Mouse (Mus musculus): ENCODE data around the gene Cript.
A peak's percentile ranks its signal among the peaks of the same experiment; 100 is the strongest.

Gene Cript

DNA sequence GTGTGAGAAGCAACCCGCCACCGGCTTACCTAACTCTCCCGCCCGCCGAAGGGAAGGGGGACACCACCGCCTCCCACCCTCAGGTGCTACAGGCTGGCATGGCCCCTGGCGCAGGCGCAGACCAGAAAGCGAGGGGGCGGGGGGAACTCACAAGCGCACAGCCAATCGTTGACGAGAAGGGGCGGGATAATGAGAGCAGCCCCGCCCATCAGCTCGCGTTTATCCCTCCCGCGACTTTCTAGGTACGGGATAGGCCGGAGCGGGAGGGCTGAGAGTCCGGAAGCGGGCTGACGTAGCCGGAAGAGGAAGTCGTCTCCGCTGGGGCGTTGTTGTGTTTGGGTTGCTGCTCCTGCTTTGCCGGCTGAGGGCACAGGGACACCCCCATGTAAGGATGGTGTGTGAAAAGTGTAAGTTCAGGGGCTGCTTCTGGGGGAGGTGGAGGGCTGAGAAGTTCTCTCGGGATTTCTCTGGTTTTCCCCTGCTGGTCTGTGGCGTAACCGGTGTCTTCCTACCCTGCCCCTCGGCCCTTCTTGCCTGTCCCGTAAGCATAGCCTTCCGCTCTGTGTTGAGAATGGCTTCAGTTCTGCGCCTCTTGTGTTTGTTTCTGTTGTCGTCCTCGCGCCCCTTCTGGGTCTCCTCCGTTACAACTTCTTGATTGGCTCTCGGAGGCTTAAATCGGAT is at the start of gene Cript, which contains the start of gene Pigf:
Gene Cript (plus strand): TSS at position 282 of the 681 bp plus-strand sequence.
Gene Pigf (minus strand): TSS at position 138 of the 681 bp plus-strand sequence.
- peak; percentile 95 to 98 for DNase-seq (ENCODE audit: low spot score in 2 of 2)

GRCm38 (mm10) chr17:86976387-86976786 is 49.0 kb upstream of the Cript start:
- no peak for DNase-seq (ENCODE audit: low spot score in 2 of 2)

DNA sequence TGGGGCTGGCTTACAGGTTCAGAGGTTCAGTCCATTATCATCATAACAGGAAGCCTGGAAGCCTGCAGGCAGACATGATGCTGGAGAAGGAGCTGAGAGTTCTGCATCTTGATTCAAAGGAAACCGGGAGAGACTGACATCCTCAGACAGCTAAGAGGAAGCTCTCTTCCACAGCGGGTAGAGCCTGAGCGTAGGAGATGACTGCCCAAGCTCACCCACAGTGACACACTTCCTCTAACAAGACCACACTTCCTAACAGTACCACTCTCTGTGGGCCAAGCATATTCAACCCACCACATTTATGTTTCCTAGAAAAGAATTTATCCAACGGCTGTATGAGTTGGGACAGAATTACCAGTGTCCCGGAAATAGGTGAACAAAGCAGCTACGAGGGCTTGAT is 46.9 kb upstream of the Cript start:
- no peak for DNase-seq (ENCODE audit: low spot score in 2 of 2)

DNA sequence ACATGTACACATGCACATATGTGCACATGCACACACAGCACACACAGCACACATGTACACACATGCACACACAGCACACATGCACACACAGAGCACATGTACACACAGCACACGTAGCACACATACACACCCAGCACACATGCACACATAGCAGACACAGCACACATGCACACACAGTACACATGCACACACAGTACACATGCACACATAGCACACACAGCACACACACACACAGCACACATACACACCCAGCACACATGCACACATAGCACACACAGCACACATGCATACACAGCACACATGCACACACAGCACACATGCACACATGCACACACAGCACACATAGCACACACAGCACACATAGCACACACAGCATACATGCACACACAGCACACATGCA is 44.1 kb upstream of the Cript start:
- DNase-seq (ENCODE audit: low spot score in 2 of 2) = no peak

DNA sequence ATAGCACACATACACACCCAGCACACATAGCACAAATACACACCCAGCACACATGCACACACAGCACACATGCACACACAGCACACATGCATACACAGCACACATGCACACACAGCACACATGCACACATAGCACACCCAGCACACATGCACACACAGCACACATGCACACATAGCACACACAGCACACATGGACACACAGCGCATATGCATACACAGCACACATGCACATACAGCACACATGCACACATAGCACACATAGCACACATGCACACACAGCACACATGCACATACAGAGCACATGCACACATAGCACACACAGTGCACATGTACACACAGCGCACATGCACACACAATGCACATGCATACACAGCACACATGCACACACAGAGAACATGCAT is 43.6 kb upstream of the Cript start:
- no peak for DNase-seq (ENCODE audit: low spot score in 2 of 2)

- no peak for DNase-seq (ENCODE audit: low spot score in 2 of 2)
Observed at GRCm38 (mm10) chr17:86982497-86982896, 42.9 kb upstream of the Cript start.

DNA sequence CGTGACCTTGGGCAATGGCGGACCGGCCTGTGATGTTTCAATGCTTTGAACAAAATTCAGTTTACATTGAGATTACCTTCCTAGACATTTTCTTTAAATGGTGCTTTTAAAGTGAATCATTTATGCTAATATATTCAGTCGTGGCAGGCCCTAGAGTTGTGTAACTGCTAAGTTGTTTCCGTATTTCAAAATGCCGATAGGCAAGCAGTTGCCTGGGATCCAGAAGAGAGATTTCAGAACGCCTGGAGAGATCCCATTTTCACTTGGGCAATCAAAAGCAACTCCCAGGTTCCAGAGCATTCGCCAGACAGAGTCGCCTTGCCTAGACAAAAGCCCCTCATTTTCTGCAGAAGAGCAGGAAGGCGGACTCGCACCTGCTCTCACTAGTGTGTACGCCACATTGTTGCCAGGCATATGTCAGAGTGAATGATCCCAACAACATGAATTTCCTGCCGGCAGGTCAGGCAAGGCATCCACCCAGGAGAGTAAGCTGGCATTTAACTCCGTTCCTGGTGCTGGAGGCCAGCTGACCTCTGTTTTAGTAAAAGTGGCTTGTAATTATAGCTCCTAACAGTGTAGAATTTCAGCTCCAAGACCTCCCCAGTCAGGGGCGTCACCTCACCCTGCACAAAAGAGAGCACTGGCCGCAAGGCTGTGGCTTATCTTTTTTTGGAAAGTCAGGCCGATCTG is 38.8 kb upstream of the Cript start:
- no peak for DNase-seq (ENCODE audit: low spot score in 2 of 2)

GRCm38 (mm10) chr17:86988161-86988560 is 37.2 kb upstream of the Cript start:
- DNase-seq (ENCODE audit: low spot score in 2 of 2) = no peak

DNA sequence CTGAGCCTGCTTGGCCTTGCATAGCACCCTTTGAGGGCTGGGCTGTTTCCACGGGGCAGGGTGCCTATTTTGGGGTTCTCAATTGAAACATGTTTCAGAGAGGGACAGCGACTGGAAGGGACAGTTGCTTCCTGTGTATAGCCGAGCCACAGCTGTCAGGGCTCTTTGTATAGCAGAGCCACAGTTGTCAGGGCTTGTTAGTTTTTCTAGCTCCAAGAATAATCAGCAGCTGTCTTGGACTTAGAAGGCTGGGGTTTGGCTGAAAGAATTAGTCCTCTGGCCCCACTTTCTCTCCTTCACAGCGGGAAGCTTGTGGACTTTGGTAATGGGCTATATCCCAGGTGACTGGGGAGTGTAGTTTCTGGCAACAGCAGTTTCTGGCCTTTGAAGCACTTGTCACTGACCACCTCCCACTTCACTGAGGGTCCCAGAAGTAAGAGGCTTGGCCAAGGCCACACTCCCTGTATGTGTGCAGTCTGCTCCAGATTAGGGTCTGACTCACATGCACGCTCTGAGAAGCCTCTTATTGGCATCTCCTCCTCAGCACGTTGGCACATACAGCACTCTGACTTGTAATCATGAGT is 36.7 kb upstream of the Cript start:
- no peak for DNase-seq (ENCODE audit: low spot score in 2 of 2)

- no peak for DNase-seq (ENCODE audit: low spot score in 2 of 2)
Observed at GRCm38 (mm10) chr17:86991306-86991705, 34.0 kb upstream of the Cript start.

DNA sequence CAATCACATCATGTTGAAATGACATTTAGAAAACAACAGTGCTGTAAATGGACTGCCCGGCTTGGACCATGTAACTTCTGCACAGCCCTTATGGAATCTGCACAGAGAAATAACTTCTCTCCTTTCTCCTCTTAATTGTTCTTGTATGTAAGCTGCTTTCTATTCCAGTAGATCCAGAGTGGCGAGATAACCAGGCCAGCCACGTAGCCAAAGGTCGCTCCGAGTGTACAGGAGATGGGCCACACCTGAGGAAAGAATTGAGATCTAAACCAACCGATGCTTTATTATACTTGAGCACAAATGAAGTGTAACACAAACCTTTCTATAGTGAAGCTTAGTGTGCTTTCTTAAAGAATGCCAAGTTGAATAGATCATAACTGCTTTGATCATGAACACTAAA is 28.0 kb upstream of the Cript start:
- no peak for DNase-seq (ENCODE audit: low spot score in 2 of 2)

- DNase-seq (ENCODE audit: low spot score in 2 of 2) = no peak
Observed at GRCm38 (mm10) chr17:87008950-87009349, 16.4 kb upstream of the Cript start.

DNA sequence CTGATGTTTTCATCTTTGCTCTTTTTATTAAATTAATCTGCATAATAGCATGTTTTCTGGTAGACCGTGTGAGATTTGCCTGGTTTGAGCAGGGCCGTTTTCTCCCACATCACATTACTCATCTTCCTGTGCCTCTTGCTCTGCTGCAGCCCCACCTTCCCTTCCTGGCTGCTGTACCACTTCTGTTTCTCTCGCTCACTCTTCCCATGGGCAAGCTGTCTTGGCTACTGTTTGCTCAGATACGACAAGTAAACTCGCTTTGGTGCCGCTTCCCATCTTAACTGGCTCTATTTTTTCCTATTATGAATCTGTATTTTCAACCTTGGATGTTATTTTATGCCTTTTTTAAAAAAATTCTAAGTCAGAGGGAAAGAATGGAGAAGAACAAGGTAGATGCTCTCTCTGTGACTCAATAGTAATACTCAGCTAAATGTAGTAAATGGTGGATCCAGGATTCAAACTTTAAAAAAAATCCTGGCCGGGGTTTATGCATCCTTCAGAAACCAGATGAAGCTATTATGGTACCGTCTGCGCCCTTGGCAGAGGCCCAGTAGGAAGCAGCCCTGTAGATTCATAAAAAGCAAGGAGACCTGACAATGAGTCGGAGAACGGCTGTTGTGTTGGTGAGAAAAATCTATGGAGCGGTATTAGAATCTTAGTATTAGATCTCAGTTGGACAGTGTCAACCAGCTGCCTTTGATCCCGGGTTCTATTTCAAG is 13.9 kb upstream of the Cript start:
- DNase-seq (ENCODE audit: low spot score in 2 of 2) = peak; percentile 55 to 78

DNA sequence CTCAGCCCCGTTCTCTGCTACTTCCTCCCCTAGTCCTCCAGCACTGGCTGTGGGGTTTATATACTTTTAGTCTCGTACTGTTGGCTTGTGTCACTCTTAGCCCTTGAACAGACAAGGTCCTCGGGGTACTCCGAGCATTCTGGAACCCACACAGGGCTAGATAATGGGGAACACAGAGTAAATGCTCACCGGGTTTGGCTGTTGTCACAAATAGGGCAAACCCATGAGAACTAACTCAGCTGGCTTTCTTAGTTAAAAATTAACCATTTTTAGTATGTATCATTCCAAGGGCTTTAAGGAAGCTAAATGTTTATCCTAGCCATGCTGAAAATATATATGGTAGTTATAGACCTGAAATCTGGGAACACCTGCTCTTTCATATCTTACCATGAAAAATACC is 5.7 kb upstream of the Cript start:
- no peak for DNase-seq (ENCODE audit: low spot score in 2 of 2)

- DNase-seq (ENCODE audit: low spot score in 2 of 2) = no peak
Observed at GRCm38 (mm10) chr17:87024491-87025242, 683 bp upstream of the Cript start.

DNA sequence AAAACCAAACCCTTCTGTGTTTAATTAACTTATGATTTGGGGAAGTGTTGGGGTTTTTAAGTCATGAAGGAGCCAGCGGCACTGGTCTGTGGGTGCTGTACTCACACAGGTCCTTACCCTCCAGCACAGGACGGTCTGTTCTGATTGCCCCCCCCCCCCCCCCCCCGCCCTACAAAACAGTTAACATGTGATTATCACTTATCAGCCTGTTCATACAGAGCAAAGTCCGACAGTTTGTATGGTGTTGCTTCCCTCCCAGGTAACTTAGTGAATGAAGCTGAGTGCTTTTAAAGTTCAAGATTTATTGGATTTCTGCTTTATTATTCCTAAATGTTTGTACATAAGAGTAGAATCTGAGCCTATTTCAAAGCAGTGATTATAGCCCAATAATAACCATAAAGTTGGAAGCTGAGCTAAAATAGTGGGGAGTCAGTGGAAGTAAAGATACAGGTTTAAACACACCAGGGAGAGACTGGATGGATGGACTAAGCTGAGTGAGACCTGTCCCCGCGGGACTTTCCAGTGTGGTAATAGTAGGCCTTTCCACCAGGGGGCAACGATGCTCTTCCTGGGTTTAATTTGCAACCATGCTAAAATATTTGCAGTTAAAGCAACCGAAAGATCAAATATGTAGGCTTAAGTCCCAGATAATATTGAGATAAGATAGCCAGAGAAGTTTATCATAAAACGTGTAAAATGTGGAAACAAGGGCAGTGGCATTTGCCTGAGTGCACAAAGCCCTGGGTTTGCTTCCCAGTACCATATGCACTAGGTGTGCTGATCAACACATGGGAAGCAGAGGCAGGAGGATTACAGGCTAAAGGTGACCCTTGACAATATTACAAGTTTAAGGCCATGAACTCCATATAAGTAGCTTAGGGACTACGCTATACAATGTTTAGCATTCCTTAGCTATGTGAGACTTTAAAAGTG is 11.1 kb downstream of the Cript start:
- DNase-seq (ENCODE audit: low spot score in 2 of 2) = peak in 1 of 2 experiments; percentile 17

DNA sequence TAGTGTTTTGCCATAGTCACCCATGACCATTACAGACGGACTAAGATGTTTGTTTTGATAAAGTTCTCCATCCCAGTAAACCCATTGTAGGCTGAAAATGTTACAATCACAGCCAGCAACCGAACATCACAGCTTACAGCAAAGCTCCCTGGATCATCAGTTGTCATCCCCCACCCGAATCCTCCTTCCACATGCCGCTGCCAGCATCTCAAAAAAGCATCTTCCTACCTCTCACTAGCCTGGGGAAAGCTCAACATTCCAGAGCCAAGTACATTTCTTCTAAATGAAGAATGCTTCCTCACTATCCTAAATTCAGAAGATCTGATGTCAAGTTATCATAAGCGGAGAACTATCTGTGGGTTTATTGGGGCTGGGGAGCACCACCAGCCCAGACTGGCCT is 13.1 kb downstream of the Cript start:
- peak; percentile 26 to 53 for DNase-seq (ENCODE audit: low spot score in 2 of 2)

DNA sequence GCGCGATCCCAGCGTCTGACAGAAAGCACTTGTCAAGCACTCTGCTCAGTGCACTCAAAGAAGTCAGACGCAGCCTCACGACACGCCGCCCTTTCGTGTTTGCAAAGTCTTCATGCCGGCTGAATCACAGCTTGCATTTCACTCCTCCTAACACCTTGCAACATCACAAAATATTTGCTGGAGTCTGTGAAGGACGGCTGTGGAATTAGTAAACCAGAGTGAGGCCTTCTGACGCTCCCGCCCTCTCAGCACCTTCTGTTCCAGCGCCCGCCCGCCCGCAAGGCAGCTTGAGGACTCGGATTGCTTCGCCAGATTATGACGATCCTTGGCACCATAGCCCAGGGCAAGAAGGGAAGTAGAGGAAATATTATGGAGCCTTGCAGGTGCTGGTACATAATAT is 16.4 kb downstream of the Cript start:
- peak; percentile 71 to 76 for DNase-seq (ENCODE audit: low spot score in 2 of 2)

DNA sequence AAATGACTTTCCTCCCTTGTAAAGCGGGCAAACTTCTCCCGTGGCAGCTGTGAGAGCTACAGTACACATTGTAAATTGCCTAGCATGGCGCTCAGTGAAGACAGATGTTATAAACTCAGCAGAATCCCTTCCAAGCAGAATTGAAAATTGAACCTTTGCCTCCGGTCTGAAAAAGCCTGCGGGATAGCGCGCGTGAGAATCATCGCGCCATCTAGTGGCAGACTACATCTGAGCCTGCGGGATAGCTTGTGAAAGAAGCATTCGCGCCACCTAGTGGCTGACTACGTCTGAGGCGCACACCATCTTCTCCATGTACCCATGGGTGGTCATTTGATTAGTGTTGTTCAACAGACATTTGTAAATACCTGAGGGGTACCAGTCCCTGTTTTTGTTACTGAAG is 19.0 kb downstream of the Cript start:
- DNase-seq (ENCODE audit: low spot score in 2 of 2) = peak; percentile 88 to 95

GRCm38 (mm10) chr17:87044796-87045195 is 19.4 kb downstream of the Cript start:
- no peak for DNase-seq (ENCODE audit: low spot score in 2 of 2)

- DNase-seq (ENCODE audit: low spot score in 2 of 2) = no peak
Observed at GRCm38 (mm10) chr17:87049696-87050095, 24.3 kb downstream of the Cript start.
